Mouse (Mus musculus): ENCODE data around the gene Slc29a1. TPM values are rescaled to one million over a fixed set of nuclear protein-coding genes. Genes with fewer than 3 reads are reported as not detected.

Gene Slc29a1
- polyA plus RNA-seq, 1 experiment from 2014 or later: 90.0 TPM

GRCm38 (mm10) chr17:45588370-45588769 lies 11.0 kb downstream of the Slc29a1 start:
- Histone ChIP-seq H3K9me3 (replicated peaks; ENCODE audit: control insufficient read depth, low read length) (no peaks in the 10 kb centered on the region), H3K36me3 (ENCODE audit: control insufficient read depth, insufficient read depth, low read length) (peaks cover 7% of the 10 kb centered on the region; the same call in 1 of the 2 replicates), H3K4me2 (ENCODE audit: low read depth, low read length) (no peak overlapping the region), H3K4me3 (replicated peaks; ENCODE audit: low read length) (no peak overlapping the region), H3K4me1 (ENCODE audit: control insufficient read depth, insufficient read depth, low read length) (peaks cover 43% of the 10 kb centered on the region), H3K9ac (ENCODE audit: low read length) (no peak overlapping the region), H3K27ac (ENCODE audit: low read length) (no peak overlapping the region), H3K27me3 (ENCODE audit: control insufficient read depth, insufficient read depth, low read length) (no peaks in the 10 kb centered on the region)
- 94% methylated on average over 7 of the region's 7 CpGs for WGBS
- ATAC-seq (ENCODE audit: insufficient read depth, low FRiP score): no peak

DNA sequence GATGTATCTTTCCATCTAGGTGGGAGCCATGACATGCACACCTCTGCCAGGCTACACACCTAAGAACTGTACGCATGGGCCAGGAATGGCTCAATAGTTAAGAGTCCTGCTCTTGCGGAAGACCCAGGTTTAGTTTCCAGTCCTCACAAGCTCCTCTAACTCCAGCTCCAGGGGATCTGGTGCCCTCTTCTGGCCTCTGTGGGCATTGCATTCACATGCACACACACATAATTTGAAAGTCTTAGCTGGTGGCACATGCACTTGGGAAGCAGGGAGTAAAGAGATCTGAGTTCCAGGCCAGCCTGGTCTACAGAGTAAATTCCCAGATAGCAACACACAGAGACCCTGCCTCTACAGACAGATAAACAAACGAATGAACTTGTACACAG lies 13.0 kb downstream of the Slc29a1 start:
- WGBS: 93% methylated on average over 3 of the region's 3 CpGs
- Histone ChIP-seq H3K4me1 (ENCODE audit: control insufficient read depth, insufficient read depth, low read length) (peaks cover 28% of the 10 kb centered on the region), H3K9me3 (replicated peaks; ENCODE audit: control insufficient read depth, low read length) (no peaks in the 10 kb centered on the region), H3K9ac (ENCODE audit: low read length) (no peak overlapping the region), H3K36me3 (ENCODE audit: control insufficient read depth, insufficient read depth, low read length) (peaks cover 7% of the 10 kb centered on the region; the same call in 1 of the 2 replicates), H3K27me3 (ENCODE audit: control insufficient read depth, insufficient read depth, low read length) (no peaks in the 10 kb centered on the region), H3K4me2 (ENCODE audit: low read depth, low read length) (no peak overlapping the region), H3K27ac (ENCODE audit: low read length) (peak overlapping the region; percentile 90; the same call in 1 of the 2 replicates), H3K4me3 (replicated peaks; ENCODE audit: low read length) (no peak overlapping the region)
- no peak for ATAC-seq (ENCODE audit: insufficient read depth, low FRiP score)

GRCm38 (mm10) chr17:45585725-45586448 lies 13.5 kb downstream of the Slc29a1 start:
- H3K4me3 ChIP-seq (replicated peaks; ENCODE audit: low read length): no peak overlapping the region
- no peaks in the 10 kb centered on the region for H3K27me3 ChIP-seq (ENCODE audit: control insufficient read depth, insufficient read depth, low read length)
- H3K9ac ChIP-seq (ENCODE audit: low read length): peak overlapping the region; percentile 43; the same call in 1 of the 2 replicates
- ATAC-seq (ENCODE audit: insufficient read depth, low FRiP score): no peak
- H3K36me3 ChIP-seq (ENCODE audit: control insufficient read depth, insufficient read depth, low read length): peaks cover 7% of the 10 kb centered on the region; the same call in 1 of the 2 replicates
- no peak overlapping the region for H3K4me2 ChIP-seq (ENCODE audit: low read depth, low read length)
- peak overlapping the region; percentile 90 for H3K27ac ChIP-seq (ENCODE audit: low read length)
- WGBS: 73% methylated on average over 23 of the region's 23 CpGs
- peaks cover 27% of the 10 kb centered on the region for H3K4me1 ChIP-seq (ENCODE audit: control insufficient read depth, insufficient read depth, low read length)
- no peaks in the 10 kb centered on the region for H3K9me3 ChIP-seq (replicated peaks; ENCODE audit: control insufficient read depth, low read length)

GRCm38 (mm10) chr17:45584939-45585678 lies 14.3 kb downstream of the Slc29a1 start:
- ATAC-seq (ENCODE audit: insufficient read depth, low FRiP score): peak; percentile 60
- Histone ChIP-seq H3K4me2 (ENCODE audit: low read depth, low read length) (peak overlapping the region; percentile 32; the same call in 1 of the 2 replicates), H3K27me3 (ENCODE audit: control insufficient read depth, insufficient read depth, low read length) (no peaks in the 10 kb centered on the region), H3K4me3 (replicated peaks; ENCODE audit: low read length) (no peak overlapping the region), H3K9me3 (replicated peaks; ENCODE audit: control insufficient read depth, low read length) (no peaks in the 10 kb centered on the region), H3K9ac (ENCODE audit: low read length) (peak overlapping the region; percentile 61), H3K36me3 (ENCODE audit: control insufficient read depth, insufficient read depth, low read length) (peaks cover 7% of the 10 kb centered on the region; the same call in 1 of the 2 replicates), H3K27ac (ENCODE audit: low read length) (peak overlapping the region; percentile 90), H3K4me1 (ENCODE audit: control insufficient read depth, insufficient read depth, low read length) (peaks cover 28% of the 10 kb centered on the region)
- 37% methylated on average over 14 of the region's 14 CpGs for whole genome bisulfite sequencing

DNA sequence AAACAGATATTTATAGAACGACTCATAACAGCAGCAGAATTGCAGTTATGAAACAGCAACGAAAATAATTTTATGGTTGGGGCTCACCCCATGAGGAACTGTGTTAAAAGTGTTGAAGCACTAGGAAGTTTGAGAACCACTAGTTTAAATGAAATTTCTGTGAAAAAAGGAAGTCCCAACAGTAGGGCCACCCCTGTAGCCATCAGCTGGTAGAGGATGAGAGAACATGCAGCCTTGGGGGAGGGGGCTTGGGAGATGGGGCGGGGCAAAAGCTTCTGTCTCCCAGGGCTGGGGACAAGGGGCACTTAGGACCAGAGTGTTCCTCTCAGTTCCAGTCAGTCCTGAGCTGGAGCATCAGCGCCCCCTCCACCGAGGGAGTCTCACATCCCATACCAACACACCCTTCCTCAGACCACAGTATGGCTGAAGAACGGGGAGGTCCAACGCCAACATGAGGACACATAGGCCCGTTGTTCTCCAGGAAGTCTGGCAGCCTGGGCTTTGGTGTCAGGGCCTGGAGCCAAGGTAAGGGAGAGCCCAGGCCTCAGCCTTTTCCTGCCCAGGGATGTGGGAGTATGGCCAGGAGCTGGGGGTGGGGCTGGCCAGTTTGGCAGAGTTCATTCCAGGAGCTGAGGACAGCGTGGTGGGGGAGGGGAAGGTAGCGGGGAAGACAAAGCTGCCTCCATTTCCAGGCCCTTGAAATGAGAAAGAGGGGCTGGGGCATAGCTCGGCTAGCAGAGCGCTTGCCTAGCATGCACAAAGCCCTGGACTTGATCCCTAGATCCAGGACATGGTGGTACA lies 15.1 kb downstream of the Slc29a1 start:
- WGBS: 40% methylated on average over 12 of the region's 12 CpGs
- Histone ChIP-seq H3K9ac (ENCODE audit: low read length) (peak overlapping the region; percentile 61), H3K36me3 (ENCODE audit: control insufficient read depth, insufficient read depth, low read length) (peaks cover 7% of the 10 kb centered on the region; the same call in 1 of the 2 replicates), H3K4me3 (replicated peaks; ENCODE audit: low read length) (no peak overlapping the region), H3K9me3 (replicated peaks; ENCODE audit: control insufficient read depth, low read length) (no peaks in the 10 kb centered on the region), H3K27me3 (ENCODE audit: control insufficient read depth, insufficient read depth, low read length) (no peaks in the 10 kb centered on the region), H3K27ac (ENCODE audit: low read length) (peak overlapping the region; percentile 90), H3K4me2 (ENCODE audit: low read depth, low read length) (peak overlapping the region; percentile 32; the same call in 1 of the 2 replicates), H3K4me1 (ENCODE audit: control insufficient read depth, insufficient read depth, low read length) (peaks cover 28% of the 10 kb centered on the region)
- peak; percentile 53 for ATAC-seq (ENCODE audit: insufficient read depth, low FRiP score)

DNA sequence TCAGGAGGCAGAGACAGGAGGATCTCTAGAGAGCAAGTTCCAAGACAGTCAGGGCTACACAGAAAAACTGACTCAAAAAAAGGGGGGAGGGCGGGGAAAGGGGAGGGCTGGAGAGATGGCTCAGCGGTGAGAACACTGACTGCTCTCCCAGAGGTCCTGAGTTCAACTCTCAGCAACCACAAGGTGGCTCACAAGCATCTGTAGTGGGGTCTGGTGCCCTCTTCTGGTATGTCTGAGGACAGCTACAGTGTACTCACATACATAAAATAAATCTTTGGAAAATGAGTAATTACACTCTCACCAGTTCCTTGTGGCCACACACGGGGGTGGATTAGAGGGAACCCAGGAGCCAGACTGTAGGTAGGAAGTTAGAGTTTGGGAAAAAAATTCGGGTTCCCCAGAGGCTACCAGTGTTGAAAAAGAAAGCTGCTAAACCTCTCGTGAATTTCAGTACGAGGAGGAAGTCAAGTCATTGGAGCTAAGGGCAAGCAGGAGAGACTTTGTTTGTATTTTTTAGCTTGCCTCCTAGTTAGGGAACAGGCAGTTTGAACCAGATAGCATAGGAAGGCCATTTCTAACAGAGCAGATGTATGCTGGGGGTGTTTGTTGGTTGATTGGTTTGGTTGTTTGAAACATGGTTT lies 16.6 kb downstream of the Slc29a1 start:
- ATAC-seq (ENCODE audit: insufficient read depth, low FRiP score): no peak
- H3K9ac ChIP-seq (ENCODE audit: low read length): no peak overlapping the region
- no peak overlapping the region for H3K4me2 ChIP-seq (ENCODE audit: low read depth, low read length)
- WGBS: 53% methylated on average over 6 of the region's 6 CpGs
- peaks cover 28% of the 10 kb centered on the region for H3K4me1 ChIP-seq (ENCODE audit: control insufficient read depth, insufficient read depth, low read length)
- no peaks in the 10 kb centered on the region for H3K9me3 ChIP-seq (replicated peaks; ENCODE audit: control insufficient read depth, low read length)
- no peaks in the 10 kb centered on the region for H3K27me3 ChIP-seq (ENCODE audit: control insufficient read depth, insufficient read depth, low read length)
- H3K27ac ChIP-seq (ENCODE audit: low read length): no peak overlapping the region
- no peak overlapping the region for H3K4me3 ChIP-seq (replicated peaks; ENCODE audit: low read length)
- H3K36me3 ChIP-seq (ENCODE audit: control insufficient read depth, insufficient read depth, low read length): peaks cover 7% of the 10 kb centered on the region; the same call in 1 of the 2 replicates

- Histone ChIP-seq H3K27me3 (ENCODE audit: control insufficient read depth, insufficient read depth, low read length) (no peaks in the 10 kb centered on the region), H3K27ac (ENCODE audit: low read length) (no peak overlapping the region), H3K36me3 (ENCODE audit: control insufficient read depth, insufficient read depth, low read length) (peaks cover 6% of the 10 kb centered on the region; the same call in 1 of the 2 replicates), H3K9ac (ENCODE audit: low read length) (no peak overlapping the region), H3K4me2 (ENCODE audit: low read depth, low read length) (no peak overlapping the region), H3K4me3 (replicated peaks; ENCODE audit: low read length) (no peak overlapping the region), H3K9me3 (replicated peaks; ENCODE audit: control insufficient read depth, low read length) (no peaks in the 10 kb centered on the region), H3K4me1 (ENCODE audit: control insufficient read depth, insufficient read depth, low read length) (peaks cover 28% of the 10 kb centered on the region)
- WGBS: 84% methylated on average over 6 of the region's 6 CpGs
- ATAC-seq (ENCODE audit: insufficient read depth, low FRiP score): no peak
Measured at GRCm38 (mm10) chr17:45582188-45582587, 17.2 kb downstream of the Slc29a1 start.

DNA sequence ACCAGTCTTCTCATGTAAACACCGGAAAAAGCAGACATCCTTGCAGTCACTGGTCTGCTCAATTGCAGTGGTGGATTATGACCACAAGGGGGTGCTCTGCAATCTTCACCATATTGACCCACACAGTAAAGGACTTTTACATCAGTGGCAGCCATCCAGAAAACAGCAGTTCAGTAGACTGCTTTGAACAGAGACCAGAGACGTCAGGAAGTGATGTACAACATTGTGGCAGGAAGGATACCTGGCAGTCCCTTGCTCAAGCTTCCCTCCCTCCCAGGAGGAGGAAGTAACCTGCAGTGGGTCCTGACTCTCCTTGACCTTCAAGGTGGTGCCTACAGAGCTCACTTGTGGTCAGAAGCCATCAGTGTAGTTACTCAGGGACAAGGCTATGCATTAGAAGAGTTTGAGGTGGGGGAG lies 17.8 kb downstream of the Slc29a1 start:
- H3K27me3 ChIP-seq (ENCODE audit: control insufficient read depth, insufficient read depth, low read length): no peaks in the 10 kb centered on the region
- H3K4me1 ChIP-seq (ENCODE audit: control insufficient read depth, insufficient read depth, low read length): peaks cover 28% of the 10 kb centered on the region
- no peak overlapping the region for H3K9ac ChIP-seq (ENCODE audit: low read length)
- WGBS: 2% methylated on average over 2 of the region's 2 CpGs
- no peak overlapping the region for H3K4me3 ChIP-seq (replicated peaks; ENCODE audit: low read length)
- H3K27ac ChIP-seq (ENCODE audit: low read length): peak overlapping the region; percentile 74
- peaks cover under 1% of the 10 kb centered on the region; the same call in 1 of the 2 replicates for H3K36me3 ChIP-seq (ENCODE audit: control insufficient read depth, insufficient read depth, low read length)
- no peak; the same call in 1 of the 2 replicates for ATAC-seq (ENCODE audit: insufficient read depth, low FRiP score)
- peak overlapping the region; percentile 25 for H3K4me2 ChIP-seq (ENCODE audit: low read depth, low read length)
- no peaks in the 10 kb centered on the region for H3K9me3 ChIP-seq (replicated peaks; ENCODE audit: control insufficient read depth, low read length)

Data from stomach, embryonic 16.5 days (tissue).